Mouse (Mus musculus) heart, postnatal 0 days (tissue): Measurements from ENCODE around the gene Dennd1a.

Experiments used
- CTCF ChIP-seq: IDR thresholded peaks from 2 replicates; pipeline ENCODE4 v1.5.1; 2016; ENCODE audit warnings: antibody characterized with exemption, control low read depth, low read depth
- EP300 ChIP-seq: IDR thresholded peaks from 2 replicates; pipeline ENCODE4 v1.6.1; 2016; ENCODE audit warnings: antibody characterized with exemption, low read depth

DNA sequence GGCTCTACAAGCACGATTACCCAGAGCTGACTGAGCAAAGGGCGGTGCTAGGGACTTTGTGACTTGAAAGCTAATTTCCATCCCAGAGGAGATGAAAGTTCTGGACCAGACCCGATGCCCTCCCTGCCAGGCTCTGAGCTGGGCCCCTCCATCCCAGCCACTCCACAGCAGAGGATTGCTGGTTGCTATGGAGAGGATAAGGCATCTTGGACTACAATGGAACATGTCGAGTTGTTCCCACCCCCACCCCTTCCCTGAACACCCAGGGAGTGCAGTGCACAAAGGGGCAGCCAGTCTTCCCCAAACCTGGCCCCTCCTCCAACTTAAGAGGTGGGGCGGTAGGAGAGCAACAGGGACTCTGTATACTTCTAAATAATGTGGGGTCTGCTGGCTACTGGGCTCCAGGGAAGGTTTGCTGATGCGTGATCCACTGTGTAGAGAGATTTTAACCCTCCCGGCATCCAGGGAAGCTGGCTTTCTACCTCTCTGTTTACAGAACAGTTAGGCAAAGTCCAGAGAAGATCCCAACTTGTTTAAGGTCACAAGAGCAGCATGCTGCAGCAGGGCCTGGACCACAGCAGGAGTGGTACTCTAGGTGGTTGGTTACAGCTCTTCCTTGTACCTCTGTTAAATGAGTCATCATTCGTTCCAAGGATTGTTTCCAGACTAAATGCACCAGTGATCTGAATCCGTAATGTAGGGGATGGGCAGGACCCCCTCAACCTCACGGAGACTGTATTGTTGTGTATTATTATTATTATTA is 509.1 kb downstream of the Dennd1a start:
- no peak for TF ChIP-seq CTCF
- no peak for TF ChIP-seq EP300
